Mouse (Mus musculus) midbrain, embryonic 15.5 days (tissue): ENCODE data around the gene Tns3. TPM values are rescaled to one million over a fixed set of nuclear protein-coding genes. Genes with fewer than 3 reads are reported as not detected.

ENCODE experiments used
- ATAC-seq: fragments of 200-750 bp; cut with Nextera tagmentation; replicated peaks from 2 replicates; pipeline ENCODE4 v1.8.0; 2017; ENCODE audit warnings: moderate TSS enrichment
- H3K27ac ChIP-seq: fragments of 300-500 bp; sonication (generic); 2 replicates; pipeline ENCODE4 v1.5.1; 2015; ENCODE audit warnings: mild to moderate bottlenecking, inconsistent platforms
- H3K27me3 ChIP-seq: fragments of 300-500 bp; sonication (generic); replicated peaks from 2 replicates; pipeline ENCODE4 v1.6.1; 2015; ENCODE audit warnings: inconsistent platforms
- H3K36me3 ChIP-seq: fragments of 300-500 bp; sonication (generic); replicated peaks from 2 replicates; pipeline ENCODE4 v1.6.1; 2015; ENCODE audit warnings: inconsistent platforms
- H3K4me1 ChIP-seq: fragments of 300-500 bp; sonication (generic); 2 replicates; pipeline ENCODE4 v1.6.1; 2015; ENCODE audit warnings: inconsistent platforms
- H3K4me2 ChIP-seq: fragments of 300-500 bp; sonication (generic); 2 replicates; pipeline ENCODE4 v1.6.1; 2015; ENCODE audit warnings: inconsistent platforms, mild to moderate bottlenecking, moderate library complexity
- H3K4me3 ChIP-seq: fragments of 300-500 bp; sonication (generic); 2 replicates; pipeline ENCODE4 v1.5.1; 2015; ENCODE audit warnings: mild to moderate bottlenecking, inconsistent platforms
- H3K9ac ChIP-seq: fragments of 300-500 bp; sonication (generic); 2 replicates; pipeline ENCODE4 v1.6.1; 2015; ENCODE audit warnings: mild to moderate bottlenecking, inconsistent platforms
- H3K9me3 ChIP-seq: fragments of 300-500 bp; sonication (generic); 2 replicates; pipeline ENCODE4 v1.6.1; 2016; ENCODE audit warnings: inconsistent platforms
- WGBS: fragments of 180-500 bp; shearing (Covaris S2); methylation state at CpG from one replicate; pipeline ENCODE4 v1.1.7; 2015; ENCODE audit warnings: mixed read lengths; 5-methylcytosine and 5-hydroxymethylcytosine counted together
- polyA plus RNA-seq: library from polyadenylated mRNA; unstranded; fragments of >200 nt; fragmentation: Nextera tagmentation; extraction: Ambion mirVana; gene quantifications from 2 replicates; pipeline ENCODE4 v1.2.1, GENCODE M21; 2015

Gene Tns3
- polyA plus RNA-seq, 1 experiment from 2014 or later: 6.1 TPM

GRCm38 (mm10) chr11:8656448-8657393 lies 7.6 kb downstream of the Tns3 start:
- H3K4me2 ChIP-seq: no peak overlapping the region

GRCm38 (mm10) chr11:8653800-8654295 lies 10.5 kb downstream of the Tns3 start:
- Histone ChIP-seq H3K9ac (no peak overlapping the region), H3K4me1 (0 out of 2 replicates have a peak, but pooled peaks cover 3% of the 10 kb centered on the region), H3K27me3 (no peaks in the 10 kb centered on the region), H3K4me2 (no peak overlapping the region), H3K36me3 (no peaks in the 10 kb centered on the region), H3K27ac (no peak overlapping the region), H3K9me3 (no peaks in the 10 kb centered on the region), H3K4me3 (no peak overlapping the region)
- whole genome bisulfite sequencing: 52% methylated on average over 13 of the region's 13 CpGs
- peak; percentile 65; the same call in 1 of the 2 replicates for ATAC-seq

More at GRCm38 (mm10) chr11:8656448-8657393, 7.6 kb downstream of the Tns3 start:
- H3K4me1 ChIP-seq: 0 out of 2 replicates have a peak, but pooled peaks cover 3% of the 10 kb centered on the region
- no peak overlapping the region for H3K4me3 ChIP-seq
- no peak overlapping the region for H3K27ac ChIP-seq
- no peaks in the 10 kb centered on the region for H3K9me3 ChIP-seq
- H3K36me3 ChIP-seq: no peaks in the 10 kb centered on the region
- H3K27me3 ChIP-seq: no peaks in the 10 kb centered on the region
- WGBS: 79% methylated on average over 12 of the region's 12 CpGs
- H3K9ac ChIP-seq: no peak overlapping the region
- ATAC-seq: no peak

- no peak overlapping the region for H3K4me2 ChIP-seq
- H3K27me3 ChIP-seq: no peaks in the 10 kb centered on the region
- ATAC-seq: no peak
- no peaks in the 10 kb centered on the region for H3K36me3 ChIP-seq
- no peak overlapping the region for H3K4me3 ChIP-seq
- WGBS: 49% methylated on average over 10 of the region's 10 CpGs
- 0 out of 2 replicates have a peak, but pooled peaks cover 3% of the 10 kb centered on the region for H3K4me1 ChIP-seq
- H3K27ac ChIP-seq: no peak overlapping the region
- no peak overlapping the region for H3K9ac ChIP-seq
- no peaks in the 10 kb centered on the region for H3K9me3 ChIP-seq
These were observed 11.3 kb downstream of the Tns3 start for GRCm38 (mm10) chr11:8652792-8653645.

GRCm38 (mm10) chr11:8652116-8652714 lies 12.1 kb downstream of the Tns3 start:
- no peak overlapping the region for H3K4me2 ChIP-seq
- H3K9ac ChIP-seq: no peak overlapping the region
- ATAC-seq: no peak
- no peaks in the 10 kb centered on the region for H3K27me3 ChIP-seq
- H3K4me1 ChIP-seq: 0 out of 2 replicates have a peak, but pooled peaks cover 3% of the 10 kb centered on the region
- no peaks in the 10 kb centered on the region for H3K9me3 ChIP-seq
- H3K4me3 ChIP-seq: no peak overlapping the region
- no peak overlapping the region for H3K27ac ChIP-seq
- no peaks in the 10 kb centered on the region for H3K36me3 ChIP-seq
- WGBS: 72% methylated on average over 10 of the region's 10 CpGs

- Histone ChIP-seq H3K9me3 (no peaks in the 10 kb centered on the region), H3K4me3 (no peak overlapping the region), H3K27ac (no peak overlapping the region), H3K36me3 (no peaks in the 10 kb centered on the region), H3K27me3 (no peaks in the 10 kb centered on the region), H3K4me2 (no peak overlapping the region), H3K4me1 (0 out of 2 replicates have a peak, but pooled peaks cover 3% of the 10 kb centered on the region), H3K9ac (no peak overlapping the region)
- ATAC-seq: no peak
- 89% methylated on average over 10 of the region's 10 CpGs for WGBS
These were observed 12.8 kb downstream of the Tns3 start for GRCm38 (mm10) chr11:8651448-8652035.

GRCm38 (mm10) chr11:8645609-8646008 lies 18.7 kb downstream of the Tns3 start:
- Histone ChIP-seq H3K27me3 (no peaks in the 10 kb centered on the region), H3K4me3 (no peak overlapping the region), H3K9me3 (no peaks in the 10 kb centered on the region), H3K36me3 (no peaks in the 10 kb centered on the region), H3K27ac (no peak overlapping the region), H3K4me2 (no peak overlapping the region), H3K9ac (no peak overlapping the region), H3K4me1 (no peaks in the 10 kb centered on the region)
- WGBS: 93% methylated on average over 3 of the region's 3 CpGs
- no peak for ATAC-seq

- Histone ChIP-seq H3K4me3 (no peak overlapping the region), H3K9ac (no peak overlapping the region), H3K4me1 (no peaks in the 10 kb centered on the region), H3K4me2 (no peak overlapping the region), H3K27me3 (no peaks in the 10 kb centered on the region), H3K36me3 (no peaks in the 10 kb centered on the region), H3K27ac (no peak overlapping the region), H3K9me3 (no peaks in the 10 kb centered on the region)
- WGBS: 96% methylated on average over 2 of the region's 2 CpGs
- ATAC-seq: no peak
These were observed 20.1 kb downstream of the Tns3 start for GRCm38 (mm10) chr11:8644272-8644671.

- no peak for ATAC-seq
- H3K4me1 ChIP-seq: no peaks in the 10 kb centered on the region
- H3K9ac ChIP-seq: no peak overlapping the region
- WGBS: 34% methylated on average over 10 of the region's 10 CpGs
- H3K36me3 ChIP-seq: no peaks in the 10 kb centered on the region
- H3K27ac ChIP-seq: no peak overlapping the region
- H3K4me3 ChIP-seq: no peak overlapping the region
- H3K9me3 ChIP-seq: no peaks in the 10 kb centered on the region
- no peak overlapping the region for H3K4me2 ChIP-seq
- no peaks in the 10 kb centered on the region for H3K27me3 ChIP-seq
These were observed 22.6 kb downstream of the Tns3 start for GRCm38 (mm10) chr11:8641634-8642277.

GRCm38 (mm10) chr11:8639726-8640125 lies 24.6 kb downstream of the Tns3 start:
- no peaks in the 10 kb centered on the region for H3K9me3 ChIP-seq
- H3K27me3 ChIP-seq: no peaks in the 10 kb centered on the region
- H3K4me2 ChIP-seq: no peak overlapping the region
- no peak overlapping the region for H3K9ac ChIP-seq
- WGBS: 96% methylated on average over 16 of the region's 16 CpGs
- no peak for ATAC-seq
- H3K4me3 ChIP-seq: no peak overlapping the region
- no peaks in the 10 kb centered on the region for H3K36me3 ChIP-seq
- no peaks in the 10 kb centered on the region for H3K4me1 ChIP-seq
- H3K27ac ChIP-seq: no peak overlapping the region

GRCm38 (mm10) chr11:8639007-8639718 lies 25.2 kb downstream of the Tns3 start:
- Histone ChIP-seq H3K27me3 (no peaks in the 10 kb centered on the region), H3K4me2 (no peak overlapping the region), H3K9me3 (no peaks in the 10 kb centered on the region), H3K36me3 (no peaks in the 10 kb centered on the region), H3K27ac (no peak overlapping the region), H3K4me1 (no peaks in the 10 kb centered on the region), H3K9ac (no peak overlapping the region), H3K4me3 (no peak overlapping the region)
- 93% methylated on average over 6 of the region's 6 CpGs for WGBS
- ATAC-seq: no peak
